Mouse (Mus musculus): Measurements from ENCODE around the gene Dop1b.

The Dop1b gene

DNA sequence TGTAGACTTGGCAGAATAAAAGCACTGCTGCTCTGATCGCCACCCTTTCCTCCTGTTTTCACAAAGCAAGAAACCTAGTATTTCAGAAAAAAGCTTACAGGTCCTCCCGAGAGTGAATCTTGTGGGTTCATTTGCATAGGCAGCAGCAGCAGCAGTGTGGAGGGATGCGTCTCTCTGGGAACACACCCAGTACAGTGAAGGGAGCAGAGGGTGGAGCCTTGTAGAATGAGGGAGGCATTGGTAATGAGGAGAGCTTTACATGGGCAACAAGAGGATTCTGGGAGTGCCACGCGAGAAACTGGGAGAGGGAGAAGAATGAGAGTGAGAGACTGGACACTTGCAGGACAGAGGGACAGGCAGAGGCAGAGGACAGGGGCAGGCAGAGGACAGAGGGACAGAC lies 2.7 kb downstream of the Dop1b start:
- DNase-seq: peak in 1 of 2 experiments; percentile 2

DNA sequence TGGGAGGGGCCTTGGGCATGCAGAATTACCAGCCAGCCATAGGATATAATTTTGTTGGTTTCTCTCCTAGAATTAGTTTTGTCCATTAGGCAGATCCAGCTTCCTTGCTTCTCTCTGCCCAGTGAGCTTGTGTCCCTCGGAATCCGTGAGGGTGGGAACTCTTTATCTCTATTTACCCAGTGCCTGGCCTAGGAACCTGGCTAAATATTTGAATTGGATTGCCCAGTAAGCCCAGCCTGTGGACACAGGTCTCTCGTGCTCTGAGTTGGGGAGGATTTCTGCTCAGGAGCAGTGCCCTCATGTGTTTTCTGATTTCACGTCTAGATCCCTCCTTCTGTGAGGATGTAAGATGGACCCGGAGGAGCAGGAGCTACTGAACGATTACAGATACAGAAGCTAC lies 4.1 kb downstream of the Dop1b start:
- peak in 1 of 2 experiments; percentile 2 for DNase-seq

DNA sequence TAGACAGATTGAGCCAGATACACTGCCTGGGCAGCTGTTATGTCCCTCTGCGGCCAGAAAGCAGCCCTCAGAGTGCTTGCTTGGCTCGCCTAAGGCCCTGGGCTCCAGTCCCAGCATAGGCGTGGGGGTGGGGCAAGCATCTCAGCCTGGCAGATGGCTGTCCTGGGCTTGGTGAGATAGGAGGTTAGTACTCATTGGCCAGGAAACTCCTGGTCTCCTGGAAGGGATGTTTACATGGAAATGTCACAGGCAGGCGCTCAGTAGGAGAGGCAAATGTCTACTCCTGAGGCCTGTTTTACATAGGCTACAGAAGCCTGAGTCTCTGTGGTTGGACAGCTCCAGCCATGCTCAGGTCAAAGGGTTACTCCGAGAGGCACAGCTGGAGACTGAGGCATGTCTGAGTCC lies 5.6 kb downstream of the Dop1b start:
- peak; percentile 98 for DNase-seq

DNA sequence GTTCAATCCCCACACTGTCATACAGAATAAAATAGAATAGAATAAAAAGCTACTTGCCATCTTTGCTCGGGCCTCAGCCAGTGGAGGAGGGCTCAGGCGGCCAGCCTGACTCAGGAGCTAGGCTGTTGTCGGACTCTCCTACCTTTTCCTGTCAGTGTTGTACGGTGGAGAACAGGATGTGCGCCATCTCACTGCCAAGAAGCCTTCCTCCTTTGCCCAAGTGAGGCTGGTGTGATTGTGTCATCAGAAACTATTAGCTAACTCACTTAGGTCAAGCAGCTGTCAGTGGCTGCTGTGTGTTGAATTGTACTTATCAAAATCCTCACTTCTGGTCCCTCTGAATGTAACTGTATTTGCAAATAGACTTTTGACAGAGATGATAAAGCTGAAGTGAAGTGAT lies 10.1 kb downstream of the Dop1b start:
- DNase-seq: no peak

DNA sequence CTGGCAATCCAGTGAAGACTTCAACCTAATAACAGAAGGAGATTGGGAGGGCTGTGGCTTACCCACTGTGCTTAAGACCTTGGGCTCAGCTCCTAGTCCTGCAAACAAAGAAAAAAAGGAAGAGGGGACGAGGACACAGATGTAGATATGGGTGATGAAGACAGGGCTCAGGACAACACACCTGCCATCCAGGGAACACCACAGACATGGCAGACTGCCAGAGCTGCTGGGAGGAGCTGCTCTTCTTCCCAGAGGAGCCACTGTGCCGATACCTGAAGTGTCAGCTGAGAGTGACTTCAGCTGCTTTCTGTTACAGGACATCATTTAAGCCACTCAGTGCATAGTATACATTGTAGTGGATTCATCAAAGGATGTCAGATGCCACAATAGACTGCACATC lies 10.8 kb downstream of the Dop1b start:
- peak in 1 of 2 experiments; percentile 39 for DNase-seq

DNA sequence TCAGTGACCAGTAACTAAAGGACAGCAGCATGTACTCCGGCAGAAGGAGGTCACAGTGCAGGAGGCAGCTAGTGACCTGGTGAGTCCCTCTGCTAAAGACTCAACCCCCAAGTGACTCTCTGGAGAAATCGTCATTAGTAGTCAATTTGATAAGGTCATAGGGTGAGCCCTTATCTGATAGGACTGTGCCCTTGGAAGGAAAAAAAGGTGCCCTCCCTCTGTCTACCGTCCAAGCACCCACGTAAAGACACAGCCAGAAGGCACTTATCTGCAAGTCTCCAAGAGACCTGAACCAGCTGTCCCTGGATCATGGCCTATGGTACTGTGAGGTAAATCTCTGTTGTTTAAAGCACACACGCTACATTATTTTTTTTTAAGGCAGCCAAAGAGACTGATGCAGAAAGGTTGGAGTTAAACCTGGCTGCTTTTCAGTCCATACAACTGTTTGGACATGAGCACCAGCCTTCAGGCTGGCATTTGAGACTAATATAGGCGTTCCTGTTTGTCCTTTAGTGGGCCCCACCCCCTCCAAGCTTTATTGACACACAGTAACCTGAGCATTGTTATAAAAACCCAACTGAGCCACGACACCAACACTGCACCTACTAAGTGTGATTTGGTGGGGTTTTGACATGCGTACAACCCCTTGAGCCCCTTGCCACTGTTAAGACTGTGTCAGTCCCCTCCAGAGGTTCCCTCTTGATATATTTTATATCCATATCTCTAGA lies 13.9 kb downstream of the Dop1b start:
- no peak for DNase-seq

DNA sequence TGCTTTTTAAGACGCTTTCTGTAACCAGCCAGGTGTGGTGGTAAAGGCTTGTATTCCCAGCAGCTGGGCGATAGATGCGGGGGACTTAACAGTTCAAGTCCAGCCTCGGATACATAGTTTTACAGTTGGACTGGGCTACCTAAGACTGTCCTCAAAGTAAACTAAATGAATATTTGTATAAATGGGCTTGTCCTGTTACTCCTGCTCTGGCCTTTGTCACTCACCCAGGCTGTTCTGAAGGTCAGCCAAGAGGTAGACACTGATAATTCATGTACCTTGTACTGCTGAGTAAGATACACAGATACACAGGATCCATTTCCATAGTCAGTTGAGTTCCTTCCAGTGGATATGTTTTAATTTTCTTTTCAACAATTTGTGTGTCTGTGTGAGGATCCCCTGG lies 14.5 kb downstream of the Dop1b start:
- no peak for DNase-seq

DNA sequence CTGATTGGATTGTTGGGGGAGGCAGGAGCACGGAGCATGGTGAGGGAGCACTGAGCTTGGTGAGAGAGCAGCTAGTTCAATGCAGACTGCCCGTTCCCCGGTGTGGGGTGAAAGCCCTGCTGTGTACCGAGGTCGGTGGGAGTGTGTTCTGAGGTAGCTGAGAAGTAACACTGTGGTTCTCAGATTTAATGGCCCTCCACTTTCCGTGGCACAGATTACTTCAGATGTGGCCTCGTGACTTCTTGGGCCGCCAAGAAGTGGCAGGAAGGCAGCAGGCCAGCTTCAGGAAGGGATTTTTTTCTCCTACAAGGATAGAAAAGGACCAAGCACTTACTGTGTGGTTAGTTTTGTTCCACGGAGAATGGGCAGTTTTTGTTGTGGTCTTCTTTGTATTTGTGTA lies 17.0 kb downstream of the Dop1b start:
- no peak for DNase-seq

DNA sequence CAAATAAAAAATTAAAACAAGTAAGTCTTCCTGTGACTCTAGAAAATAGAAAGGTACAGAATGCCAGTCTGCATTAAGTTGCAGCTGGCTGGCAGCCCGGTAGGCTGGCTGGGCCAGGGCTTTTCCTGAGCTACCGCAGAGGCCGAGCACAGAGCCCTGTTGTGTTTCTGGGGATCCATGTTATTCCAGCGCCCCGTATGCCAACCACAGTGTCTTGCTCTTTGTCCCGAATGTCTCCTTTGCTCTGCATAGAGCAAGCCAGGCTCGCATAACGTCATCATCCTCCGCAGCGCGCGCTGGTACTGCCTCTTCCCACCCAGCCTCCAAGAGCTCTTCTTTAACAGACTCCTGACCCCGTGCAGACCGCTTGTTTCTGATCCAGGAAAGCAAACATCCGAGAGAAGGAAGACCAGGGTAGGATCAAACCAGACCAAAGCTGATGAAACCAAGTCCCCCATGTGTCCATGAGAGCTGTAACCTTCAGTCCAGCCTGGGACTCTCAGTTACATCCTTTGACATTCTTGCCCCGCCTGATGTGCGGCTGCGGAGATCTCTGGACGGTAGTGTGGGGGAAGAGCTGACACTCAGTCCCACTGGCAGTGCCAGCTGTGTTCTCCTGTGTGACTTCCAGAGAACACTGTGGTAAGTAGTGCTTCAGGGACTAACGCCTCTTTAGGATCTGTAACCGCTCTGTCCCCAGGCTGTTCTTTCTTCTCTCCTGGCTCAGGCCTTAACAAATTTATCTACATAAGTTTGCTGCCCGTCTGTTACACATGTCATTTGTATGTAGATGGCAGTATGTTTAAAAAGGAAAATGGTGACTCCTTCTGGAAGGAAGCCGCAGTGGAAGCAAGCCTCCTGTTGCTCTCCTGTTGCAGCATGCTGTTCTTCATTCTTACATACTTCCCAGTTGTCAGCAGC lies 18.4 kb downstream of the Dop1b start:
- peak; percentile 55 to 60 for DNase-seq

DNA sequence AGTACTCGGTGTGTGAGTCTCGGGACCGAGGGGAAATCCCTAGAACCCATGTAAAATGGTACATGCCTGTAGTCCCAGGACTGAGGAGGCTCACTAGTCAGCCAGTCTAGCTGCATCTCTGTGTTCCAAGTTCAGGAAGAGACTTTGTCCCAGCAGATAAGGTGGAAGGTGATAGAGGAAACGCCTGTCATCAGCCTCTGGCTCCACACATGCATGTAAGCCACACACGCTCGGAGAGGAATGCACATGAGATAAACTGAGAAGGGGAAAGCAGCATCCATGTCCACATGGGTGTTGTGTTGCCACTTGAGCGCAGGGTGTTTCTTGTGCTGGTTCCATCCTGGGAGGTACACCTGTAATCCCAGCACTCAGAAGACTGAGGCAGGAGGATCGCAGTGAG lies 19.6 kb downstream of the Dop1b start:
- no peak for DNase-seq

DNA sequence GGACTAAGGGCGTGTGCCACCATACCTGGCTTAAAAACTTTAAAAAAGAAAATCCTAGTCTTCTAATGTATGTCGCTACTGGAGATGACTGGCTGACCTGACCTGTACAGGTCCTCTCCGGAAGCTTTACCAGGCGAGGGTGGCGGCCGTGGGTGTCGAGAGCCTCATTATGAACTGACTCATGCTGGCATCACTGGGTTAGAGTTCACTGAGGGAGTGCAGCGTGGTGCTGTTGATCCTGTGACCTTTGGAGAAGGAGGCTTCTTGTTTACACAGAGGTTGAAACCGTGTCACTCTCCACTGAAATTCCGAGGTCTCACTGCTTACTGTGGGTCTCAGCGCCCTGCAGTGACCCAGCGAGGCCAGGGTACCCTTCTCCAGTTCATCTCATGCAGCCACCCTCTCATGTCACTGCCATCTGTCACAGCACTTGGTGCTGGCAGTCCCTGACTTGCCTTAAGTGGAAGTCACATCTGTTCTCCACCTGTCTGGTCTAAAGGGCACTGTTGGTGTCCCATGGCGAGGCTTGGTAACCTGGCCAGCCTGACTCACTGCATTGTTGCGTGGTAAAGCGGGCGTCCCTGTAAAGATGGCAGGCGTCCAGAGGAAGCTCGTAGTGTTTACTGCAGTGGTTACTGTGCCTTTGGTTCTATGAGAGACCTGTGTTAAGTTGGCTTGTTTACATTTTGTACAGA lies 21.3 kb downstream of the Dop1b start:
- DNase-seq: peak in 1 of 2 experiments; percentile 42

DNA sequence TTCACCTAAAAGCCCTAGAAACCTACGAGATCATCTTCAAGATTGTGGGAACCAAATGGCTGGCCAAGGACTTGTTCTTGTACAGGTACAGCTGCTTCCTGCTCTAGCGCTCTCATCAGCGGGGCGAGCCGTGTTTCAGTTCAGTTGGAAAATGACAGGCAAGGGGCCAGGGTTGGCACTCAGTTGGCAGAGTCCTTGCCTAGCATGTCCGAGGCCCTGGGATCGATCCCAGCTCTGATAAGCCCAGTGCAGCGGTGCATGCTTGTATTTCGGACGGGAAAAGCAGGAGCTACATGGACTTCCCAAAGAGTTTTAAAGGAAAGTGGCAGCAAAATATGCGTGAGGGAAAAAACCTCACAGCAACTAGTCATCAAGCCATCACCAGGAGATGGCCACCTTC lies 27.5 kb downstream of the Dop1b start:
- DNase-seq: no peak

DNA sequence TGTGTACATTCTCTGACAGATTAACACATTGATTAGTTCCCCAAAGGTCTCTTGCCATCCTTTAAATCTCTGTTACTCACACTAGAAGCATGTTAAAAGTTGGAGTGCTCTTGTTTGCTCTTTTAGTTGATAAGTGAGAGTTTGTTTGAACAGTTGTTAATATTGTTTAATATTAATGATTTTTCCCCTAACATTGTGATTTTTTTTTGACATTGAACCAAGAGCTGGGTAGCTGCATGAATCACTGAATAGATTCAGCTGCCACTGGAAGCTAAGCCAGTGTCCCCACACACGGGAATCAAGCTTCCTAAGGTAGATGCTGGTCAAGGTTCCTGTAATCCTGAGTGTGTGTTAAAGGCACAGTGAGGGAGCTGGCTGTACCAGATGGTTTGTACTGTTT lies 31.2 kb downstream of the Dop1b start:
- DNase-seq: no peak

DNA sequence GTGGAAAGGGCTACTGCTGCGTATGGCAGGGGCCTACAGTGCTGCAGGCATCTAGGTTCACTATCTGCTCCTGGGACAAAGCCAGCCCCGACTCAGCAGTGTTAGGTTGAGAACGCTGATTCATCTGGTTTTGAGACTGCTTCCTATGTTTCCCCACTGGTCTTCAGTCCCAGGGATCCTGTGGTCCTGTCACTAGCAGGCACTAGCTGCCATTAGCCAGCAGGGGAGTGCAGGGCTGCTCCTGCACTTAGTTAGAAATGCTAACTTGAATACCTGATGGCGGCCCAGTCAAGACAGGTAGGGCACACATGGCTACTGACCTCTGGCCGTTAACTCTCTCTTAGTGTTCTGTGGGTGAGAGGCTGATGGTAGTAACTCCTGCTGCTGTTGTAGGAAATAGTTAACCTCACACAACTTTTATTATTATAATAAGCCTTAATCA lies 32.4 kb downstream of the Dop1b start:
- peak in 1 of 2 experiments; percentile 40 for DNase-seq

DNA sequence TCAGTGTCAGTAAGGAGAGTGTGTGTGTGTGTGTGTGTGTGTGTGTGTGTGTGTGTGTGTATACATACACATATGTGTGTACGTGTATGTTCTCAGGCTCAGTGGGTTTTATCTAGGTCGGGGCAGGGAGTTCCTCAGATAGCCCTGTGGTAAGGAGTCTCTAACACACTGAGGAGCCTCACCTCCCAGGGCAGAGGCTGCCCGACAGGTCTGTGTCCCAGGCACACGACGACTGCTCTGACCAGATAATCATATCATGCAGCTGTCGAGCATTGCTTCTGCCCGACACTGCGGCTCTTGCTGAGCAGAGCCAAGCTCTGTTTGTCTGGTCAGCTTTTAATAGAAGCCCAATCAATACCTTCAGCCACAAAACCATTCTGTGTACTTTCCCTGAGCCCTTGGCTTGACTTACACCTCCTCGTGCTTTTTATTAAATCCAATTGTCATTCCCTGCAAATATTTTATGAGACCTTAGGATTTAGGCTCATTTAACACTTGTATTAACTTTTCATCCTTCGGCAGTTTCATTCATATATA lies 33.2 kb downstream of the Dop1b start:
- no peak for DNase-seq

DNA sequence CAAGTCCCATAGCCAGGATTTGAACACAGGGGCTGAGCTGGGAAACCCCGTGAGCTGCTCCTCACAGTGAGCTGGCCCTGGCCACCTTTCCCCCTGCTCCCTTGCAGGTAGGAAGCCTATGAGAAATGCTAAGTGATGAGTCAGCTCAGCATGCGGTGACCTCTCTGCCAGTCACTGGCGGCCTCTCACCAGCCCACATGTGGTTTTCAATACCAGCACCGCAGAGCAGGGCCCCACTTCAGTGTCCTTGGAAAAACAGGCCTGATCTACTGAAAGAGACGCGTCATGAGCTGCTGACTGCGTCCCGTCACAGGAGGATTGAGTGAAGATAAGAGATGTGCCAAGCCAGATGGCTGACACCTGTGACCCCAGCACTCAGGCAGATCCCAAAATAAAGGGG lies 34.7 kb downstream of the Dop1b start:
- DNase-seq: no peak

DNA sequence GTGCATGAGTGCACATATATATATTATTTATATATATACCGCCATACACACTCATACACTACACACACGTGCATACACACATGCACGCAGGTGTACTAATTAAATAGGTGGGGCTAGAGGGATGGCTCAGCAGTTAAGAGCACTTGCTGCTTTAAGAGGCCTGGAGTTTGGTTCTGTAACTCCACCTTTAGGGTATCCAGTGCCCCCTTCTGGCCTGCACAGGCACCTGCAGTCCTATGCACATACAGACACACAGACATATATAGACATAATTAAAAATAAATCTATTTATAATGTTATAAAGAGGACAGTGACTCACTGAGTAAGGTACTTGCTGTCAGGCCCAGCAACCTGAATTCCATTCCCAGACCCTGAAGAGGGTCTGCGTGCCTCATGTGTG lies 35.3 kb downstream of the Dop1b start:
- DNase-seq: no peak

DNA sequence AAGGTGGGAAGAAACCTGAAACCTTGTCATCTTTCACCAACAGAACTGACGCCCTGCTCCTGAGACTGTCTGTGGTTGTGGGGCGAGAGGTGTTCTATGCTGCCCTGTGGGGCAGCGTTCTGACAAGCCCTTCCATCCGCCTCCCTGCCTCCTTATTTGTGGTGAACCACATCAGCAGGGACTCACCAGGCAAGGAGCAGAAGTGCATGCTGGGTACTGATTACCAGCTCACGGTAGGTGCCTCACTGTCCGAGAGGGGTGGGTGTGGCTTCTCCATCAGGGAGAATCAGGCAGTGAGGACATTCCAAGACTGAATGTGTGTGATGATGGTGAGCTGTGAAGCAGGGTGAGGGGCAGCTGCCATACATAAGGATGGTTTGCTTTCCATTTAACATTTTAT lies 35.7 kb downstream of the Dop1b start:
- no peak for DNase-seq

DNA sequence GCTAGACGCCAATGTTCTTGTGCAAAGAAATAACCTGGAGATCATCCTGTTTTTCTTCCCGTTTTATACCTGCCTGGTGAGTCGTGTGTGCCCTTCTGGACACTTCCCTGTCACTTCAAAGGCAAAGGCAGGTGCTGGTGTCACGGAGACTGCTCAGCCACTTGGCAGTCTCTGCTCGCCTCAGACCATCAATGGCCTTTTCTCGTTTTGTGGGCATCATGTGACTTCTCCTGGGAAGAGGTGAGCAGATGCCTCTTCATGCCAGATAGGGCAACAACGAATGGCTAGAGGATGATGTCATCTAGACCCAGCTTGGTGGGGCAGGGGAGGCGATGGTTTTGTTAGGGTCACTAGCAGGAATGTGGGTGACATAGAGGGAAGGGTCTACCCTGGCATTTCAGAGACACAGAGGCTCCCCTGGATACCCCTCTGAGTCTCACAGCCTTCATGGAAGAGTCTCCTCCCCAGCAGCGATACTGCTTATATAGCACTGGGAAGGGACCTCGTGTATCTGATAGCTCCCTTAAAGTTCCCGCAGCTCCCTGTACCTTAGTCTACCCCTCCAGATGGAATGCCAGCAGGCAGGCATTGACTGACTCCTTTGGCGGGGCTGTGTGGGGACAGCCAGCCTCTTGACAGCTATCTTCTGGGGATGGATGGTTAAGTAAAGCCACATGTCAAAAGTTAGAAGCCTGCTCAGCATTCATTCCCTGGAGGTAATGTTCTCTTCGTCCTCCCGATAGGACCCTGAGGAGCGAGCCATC lies 37.6 kb downstream of the Dop1b start:
- peak in 1 of 2 experiments; percentile 36 for DNase-seq

DNA sequence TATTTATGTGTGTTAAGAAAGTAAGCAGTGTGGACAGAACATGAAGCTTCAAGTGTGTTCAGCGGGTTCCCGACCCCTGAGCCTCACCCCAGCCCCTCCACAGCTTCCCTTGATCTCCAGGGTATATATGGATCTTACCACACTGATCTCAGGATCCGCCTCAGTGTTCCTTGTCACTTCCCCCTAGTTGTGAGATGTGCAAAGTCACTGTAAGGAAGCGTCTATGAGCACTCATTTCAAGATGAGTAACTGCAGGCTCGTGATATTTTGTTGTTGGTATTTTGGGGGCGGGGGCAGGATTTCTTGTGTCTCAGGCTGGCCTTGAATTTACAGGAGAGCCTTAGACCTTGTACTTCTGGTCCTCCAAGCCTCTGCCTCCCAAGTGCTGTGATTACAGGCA lies 38.8 kb downstream of the Dop1b start:
- DNase-seq: no peak

DNA sequence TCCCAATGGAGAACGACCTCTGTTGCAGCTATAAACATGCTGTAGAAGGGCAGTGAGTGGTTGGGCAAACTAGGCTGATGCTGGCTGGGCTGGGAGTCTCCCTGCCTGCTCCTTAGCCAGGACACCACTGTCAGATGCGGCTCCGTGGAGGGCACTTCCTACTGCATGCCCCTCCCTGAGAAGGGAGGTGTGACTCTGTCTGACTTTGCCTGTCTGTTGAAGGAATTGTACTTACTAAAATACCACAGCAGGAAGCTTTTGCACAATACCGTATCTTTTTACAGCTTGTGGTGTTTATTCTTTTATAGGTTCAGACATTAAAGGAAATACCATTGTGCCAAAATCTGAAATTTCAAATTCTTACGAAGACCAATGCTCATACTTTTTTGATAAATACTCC lies 40.1 kb downstream of the Dop1b start:
- DNase-seq: no peak

DNA sequence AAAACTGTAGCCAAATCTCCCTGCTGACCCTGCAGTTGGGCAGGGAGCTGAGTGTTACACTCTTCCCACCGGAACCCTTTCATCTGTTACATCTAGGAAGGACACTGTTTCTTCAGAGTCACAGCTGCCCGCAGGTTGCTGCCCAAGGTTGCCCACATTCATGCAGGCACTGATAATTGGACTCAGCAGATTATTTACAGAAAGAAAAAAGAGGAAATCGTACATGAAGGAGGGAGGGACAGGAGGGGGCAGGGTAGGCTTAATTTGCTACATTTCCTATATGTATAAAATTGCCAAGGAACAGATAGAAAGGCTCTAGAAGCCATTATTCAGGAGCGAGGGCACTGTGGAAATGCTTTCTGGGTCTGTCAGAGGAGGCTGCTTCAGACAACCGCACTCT lies 44.9 kb downstream of the Dop1b start:
- no peak for DNase-seq

Measured in cerebellum, postnatal 36 days (tissue).